Mouse (Mus musculus) kidney, adult 9 months (tissue): ENCODE data around the gene Ctrc.

Source experiments
- DNase-seq: peaks from one replicate; pipeline ENCODE4 v3.0.0; 2022

Gene Ctrc

DNA sequence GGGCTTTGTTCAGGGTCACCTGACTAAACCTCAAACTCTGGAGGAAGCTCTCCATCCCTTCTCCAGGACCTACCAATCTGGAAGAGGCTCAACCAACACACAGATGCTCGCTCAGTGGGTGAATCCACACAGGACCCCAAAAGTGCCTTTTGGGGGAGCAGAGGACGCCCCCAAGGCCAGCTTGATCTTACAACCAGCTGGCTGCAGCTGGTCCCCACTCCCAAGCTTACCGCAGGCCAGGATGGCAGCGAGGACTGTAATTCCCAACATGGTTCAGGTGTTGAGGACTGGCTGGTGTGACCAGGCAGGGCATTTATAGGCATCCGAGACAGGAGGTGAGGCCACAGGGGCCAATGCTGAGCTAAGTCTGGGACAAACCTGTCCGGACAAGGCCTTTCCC lies at the start of gene Ctrc:
TSS of gene Ctrc (minus strand) at position 361 of the 400 bp plus-strand sequence.
- DNase-seq = no peak

DNA sequence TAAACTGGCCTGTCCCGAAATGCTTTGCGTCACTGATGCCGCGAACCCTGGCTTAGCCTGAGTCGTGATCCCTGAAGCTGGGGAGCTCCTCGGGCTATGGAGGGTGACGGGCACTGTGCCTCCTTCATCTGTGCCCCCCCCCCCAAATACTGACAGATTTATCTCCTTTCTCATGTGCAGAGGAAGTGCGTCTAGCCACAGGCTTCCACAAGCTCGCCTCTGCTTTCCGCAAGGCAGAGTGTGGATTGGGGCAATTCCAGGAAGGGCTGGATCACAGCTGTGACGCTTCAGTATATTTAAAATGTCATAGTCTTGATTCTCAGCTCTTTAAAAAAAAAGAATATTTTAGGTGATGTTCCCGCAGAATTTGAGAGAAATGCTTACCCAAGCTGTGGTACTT lies 49.6 kb upstream of the Ctrc start:
- no peak for DNase-seq

DNA sequence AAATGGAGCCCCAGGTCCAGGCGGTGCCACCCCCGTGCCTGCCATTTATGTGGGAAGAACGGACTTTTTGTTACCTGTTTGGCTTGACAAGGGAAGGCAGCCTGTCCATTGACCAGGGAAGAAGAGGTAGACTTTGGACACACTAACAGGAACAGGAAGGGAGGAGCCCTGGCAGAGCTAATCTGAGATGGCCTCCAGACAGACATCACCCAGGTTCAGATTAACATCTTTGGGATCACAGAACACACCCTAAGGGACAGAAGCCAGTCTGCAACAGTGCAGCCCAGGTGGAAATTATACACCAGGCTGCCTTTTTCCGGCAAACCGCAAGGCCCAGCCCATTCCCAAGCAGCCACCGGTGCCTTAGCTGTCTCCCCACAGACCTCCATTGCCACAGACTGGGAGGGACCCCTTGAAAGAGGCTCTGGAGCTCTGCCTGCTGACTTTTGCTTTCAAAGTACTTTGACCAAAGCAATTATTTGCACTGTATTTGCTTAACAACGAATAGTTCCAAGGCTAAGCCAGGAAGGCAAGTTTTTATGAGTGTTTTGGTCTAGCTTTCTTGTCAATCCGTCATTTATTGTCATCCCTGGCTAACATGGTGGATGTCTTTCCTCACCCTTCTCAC lies 47.1 kb upstream of the Ctrc start:
- DNase-seq = no peak

DNA sequence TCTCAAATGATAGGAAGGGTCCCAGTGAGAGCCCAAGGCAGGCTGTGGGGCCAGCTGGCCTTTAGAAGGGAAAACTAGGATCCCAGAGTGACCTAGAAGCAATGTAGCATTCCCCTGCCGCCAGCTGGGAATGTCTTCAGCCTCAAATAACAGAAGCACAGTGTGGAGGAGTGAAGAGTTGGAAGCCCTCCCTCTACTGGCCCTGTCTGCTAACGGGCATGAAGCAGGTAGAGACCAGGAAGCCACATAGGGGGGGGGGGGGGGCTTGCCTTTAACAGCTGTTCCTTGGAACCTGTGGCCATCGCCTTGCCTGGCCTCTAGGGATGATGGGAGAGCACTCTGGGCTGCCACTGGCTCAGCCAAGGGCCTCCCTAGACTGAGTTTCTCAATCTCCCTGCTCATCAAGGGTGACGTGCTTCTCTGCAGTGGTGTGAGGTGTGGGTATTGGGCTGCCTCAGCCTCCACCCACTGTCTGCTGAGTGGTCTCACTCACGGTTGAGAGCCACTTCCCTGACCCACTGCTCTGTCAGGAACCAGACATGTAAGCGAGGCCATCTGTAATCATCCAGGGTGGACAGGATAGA lies 40.3 kb upstream of the Ctrc start:
- no peak for DNase-seq

DNA sequence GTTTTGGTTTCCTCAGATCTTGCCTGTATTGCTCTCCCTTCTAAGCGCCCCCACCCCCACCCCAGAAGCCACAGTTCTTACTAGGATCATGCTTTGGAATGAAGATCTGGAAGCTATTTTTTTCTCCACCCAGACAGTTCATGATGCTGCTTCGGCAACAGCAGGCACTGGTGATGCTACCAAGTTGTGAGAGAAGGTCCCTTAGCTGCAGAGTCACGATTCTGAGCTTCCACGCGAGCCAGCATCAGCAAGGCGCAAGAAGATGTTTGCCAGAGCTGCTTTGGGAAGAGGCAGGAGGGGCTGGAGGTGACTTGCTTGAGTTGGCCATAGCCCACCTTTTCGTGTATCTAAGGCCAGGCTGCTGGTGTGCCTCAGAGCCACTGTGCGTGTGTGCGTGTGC lies 39.3 kb upstream of the Ctrc start:
- no peak for DNase-seq

DNA sequence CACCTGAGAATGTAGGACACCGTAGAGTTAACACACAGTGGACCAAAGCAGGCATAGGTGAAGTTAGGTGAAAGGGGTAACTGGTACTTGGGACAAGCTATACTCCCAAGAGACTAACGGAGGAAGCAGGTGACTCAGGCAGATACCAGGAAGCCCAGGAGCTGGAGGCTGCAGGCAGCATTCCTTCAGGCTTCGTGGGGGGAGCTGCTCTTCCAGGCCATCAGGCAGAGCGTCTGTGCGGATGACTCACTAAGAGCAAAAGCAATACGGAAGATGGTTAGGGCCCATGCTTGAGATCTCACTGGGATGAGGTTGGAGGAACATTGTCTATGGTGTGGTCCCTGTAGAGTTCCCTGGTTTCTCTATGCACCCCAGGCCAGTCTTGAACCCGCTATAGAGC lies 36.7 kb upstream of the Ctrc start:
- no peak for DNase-seq

DNA sequence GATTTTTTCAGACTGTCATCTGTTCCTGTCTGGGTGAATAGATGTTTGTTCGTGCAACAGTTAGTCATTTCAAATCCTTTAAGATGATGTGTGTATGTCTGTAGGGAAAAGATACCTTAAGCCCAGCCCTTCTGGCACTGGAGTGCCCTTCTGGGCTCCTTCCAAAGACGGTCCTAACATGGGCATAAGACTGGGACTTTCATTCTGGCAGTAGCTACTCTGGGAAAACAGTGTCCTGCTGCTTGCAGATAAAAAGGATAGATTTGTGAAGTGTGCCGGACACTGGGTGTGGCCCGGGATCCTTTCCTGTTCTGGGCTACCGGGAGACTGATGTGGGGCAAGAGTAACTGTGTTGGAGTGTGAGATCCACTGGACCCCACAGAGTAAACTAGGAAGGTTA lies 35.8 kb upstream of the Ctrc start:
- no peak for DNase-seq

DNA sequence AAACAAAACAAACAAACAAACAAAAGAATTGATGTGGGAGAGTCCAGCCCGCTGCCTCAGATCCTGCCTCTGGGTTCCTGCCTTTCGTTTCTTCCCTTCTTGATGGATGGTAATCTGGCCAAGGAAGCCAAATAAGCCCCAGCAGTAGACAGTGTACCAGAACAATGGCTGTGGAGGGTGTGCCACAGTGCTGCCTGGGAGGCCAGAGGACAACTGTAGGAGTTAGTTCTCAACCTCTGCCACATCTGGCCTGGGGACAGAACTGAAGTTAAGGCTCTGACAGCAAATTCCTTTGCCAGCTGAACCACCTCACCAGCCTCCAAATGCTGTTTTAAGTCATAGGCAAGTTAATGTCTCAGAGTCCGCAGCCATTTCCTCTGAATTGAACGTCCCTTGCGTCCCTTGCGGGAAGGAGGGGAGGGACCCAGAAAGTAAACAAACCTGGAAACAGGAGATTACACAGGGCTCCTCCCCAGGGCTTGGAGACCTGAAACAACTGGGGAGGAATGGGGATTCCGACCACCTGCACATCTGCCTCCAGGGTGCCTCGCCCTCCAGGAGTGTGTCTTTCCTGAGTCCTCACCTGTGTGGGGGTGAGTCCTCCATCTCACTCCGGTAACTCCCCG lies 35.2 kb upstream of the Ctrc start:
- DNase-seq = no peak

DNA sequence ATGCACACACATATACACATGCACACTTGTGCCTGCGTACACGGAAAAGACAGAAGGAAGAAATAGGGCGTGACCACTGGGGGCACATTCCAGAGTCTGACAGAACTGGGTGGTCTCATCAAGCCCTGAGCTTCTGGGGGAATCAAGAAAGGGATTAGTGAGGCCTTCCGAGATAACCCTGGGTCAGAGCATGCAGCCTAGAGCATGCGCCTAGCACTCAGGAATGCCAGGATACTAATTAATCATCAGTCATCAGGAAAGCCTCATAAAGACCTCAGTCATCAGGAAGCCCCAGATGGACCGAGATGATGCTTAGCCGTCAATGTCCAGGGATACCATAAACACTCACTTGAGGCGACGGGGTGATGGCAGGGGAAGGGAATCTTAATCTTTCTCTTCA lies 33.7 kb upstream of the Ctrc start:
- DNase-seq = no peak

DNA sequence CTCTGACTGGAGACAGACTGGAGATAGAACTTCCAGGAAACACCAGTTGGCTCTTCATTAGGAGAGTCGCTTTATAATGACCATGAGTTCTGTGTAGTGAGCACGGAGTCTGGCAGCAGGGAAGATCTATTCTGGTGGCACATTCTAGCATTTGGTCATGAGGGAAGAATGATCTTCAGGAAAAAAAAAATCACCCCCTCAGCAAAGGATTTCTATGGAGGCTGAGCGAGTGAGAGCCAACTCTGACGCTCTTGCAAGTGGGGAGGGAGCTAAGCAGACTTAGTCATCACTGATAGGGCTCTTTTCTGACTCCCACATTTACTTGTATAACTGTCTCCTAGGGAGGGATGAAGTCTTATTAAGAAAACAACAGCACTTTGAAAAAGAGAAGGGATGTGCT lies 32.9 kb upstream of the Ctrc start:
- DNase-seq = no peak

DNA sequence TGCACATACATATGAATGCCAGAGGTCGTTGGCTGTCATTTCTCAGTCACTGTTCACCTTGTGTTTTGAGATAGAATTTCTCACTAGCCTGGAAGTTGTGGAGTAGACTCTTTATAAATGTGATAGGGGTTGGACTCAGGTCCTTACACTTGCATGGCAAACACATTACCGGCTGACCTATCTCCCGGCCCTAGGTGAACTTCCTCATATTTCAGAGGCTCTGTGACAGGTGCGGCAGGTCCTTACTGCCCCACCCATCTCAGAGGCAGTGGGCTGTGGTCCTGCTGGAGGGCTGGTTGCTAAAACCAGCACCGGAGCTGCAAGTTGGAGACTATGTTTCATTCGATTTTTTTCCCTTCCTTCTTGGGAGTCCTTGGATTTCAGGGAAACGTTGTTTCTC lies 32.5 kb upstream of the Ctrc start:
- no peak for DNase-seq

DNA sequence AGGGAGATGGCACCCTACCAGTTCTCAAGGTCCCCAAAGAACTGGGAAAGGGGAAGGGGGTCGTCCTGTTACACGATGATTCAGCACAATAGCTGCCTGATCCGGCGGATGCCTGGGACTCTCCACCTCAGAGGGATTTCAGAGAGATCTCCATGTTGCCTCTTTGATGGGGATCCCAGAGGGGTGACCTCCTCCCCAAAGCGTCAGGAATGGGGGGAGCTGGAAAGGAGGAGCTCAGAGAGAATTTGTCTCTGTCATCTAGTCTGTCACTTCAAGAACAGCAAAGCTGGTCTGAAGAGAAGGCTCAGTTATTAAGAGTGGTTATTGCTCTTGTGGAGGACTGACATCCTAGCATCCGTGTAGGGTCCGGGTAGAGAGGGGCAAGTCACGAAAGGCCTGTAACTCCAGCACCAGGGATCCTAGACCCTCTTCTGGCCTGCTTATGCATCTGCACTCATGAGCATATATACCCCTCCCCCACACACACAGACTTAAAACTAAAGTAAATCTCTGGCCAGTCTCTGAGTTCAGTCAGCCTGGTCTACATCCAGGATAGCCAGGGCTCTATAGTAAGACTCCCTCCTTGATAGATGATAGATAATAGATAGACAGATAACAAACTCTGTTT lies 29.4 kb upstream of the Ctrc start:
- DNase-seq = no peak

DNA sequence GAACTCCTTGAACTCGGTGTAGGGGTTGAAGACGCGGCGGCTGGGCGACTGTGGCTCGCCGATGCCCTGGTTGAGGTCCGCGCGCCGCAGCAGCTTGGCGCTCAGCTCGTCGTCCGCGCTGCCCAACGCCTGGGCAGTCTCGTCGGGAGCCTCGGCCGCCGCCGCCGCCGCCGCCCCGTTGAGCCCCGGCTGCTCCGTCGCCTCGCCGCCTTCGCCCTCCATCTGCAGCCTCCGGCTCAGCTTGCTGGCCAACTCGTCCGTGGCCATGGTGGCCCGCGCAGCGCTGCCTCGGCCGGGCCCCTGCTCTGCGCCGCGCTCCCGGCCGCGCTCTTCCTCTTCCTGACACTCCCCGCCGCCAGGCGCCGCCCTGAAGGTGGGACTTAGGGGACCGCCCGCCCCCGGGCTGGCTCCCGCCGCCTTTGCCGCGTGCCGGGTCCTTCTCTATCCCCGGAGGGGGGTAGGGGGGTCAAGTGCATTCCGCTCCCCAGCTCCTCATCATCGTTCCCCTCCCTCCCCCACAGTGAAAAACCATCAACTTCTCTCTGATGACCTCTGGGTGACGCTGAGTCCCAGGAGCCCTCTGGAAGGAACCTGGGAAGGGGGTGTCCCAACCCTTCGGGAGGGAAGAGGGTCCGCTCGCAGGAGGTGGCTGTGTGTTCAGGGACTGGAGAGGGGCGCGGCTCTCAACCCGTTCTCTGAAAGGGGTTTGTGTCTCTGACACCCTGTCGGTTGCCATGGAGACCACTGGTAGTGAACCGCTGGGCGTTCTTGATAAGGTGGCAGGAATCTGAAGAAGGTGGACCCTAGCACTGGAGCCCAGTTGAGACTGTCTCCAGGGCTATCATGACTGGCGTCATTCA lies 28.7 kb upstream of the Ctrc start, which contains the start of gene Efhd2:
TSS of gene Efhd2 (minus strand) at position 320 of the 860 bp plus-strand sequence.
- DNase-seq = peak; percentile 75

DNA sequence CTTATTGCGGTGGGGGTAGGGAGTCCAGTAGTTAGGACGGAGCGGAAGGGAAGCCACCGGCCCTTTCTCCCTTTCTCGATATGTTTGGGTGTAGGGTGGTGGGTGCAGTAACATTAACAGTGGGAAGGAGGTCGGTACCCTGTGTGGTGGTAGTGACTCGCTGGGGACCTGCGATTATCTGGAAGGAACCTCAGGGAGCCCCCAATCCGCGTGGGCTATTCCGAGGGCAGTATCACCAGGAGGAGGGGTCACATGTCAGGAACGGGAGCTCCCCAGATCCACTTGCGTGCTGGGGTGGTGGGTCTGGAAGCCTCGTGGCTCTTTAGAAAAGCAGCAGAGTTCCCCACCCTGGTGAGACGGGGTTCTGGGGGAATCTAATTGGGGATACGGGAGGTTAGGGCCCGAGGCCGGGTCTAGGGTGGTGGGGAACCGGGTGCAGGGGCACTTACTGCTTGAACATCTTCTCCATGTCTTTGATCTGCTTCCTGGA lies 28.0 kb upstream of the Ctrc start:
- no peak for DNase-seq

DNA sequence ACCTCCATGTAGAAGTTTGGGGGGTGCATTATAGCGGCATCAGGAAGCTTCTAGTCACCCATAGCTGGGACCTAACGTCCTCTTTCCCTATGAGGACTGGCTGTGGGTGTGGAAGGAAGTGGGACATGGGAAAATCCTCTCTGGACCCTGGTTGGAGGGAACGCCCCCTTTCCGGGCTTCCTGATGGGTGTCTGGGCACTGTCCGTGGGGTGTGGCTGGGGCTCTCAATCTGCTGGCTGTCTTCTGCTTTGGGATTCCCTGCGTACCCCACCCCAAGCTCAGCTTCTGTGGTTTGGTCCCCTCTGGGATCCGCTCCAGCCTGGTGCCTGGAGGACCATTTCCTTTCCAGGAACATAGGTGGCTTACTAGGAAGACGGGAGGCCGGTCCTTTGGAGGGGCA lies 26.8 kb upstream of the Ctrc start:
- DNase-seq = no peak

DNA sequence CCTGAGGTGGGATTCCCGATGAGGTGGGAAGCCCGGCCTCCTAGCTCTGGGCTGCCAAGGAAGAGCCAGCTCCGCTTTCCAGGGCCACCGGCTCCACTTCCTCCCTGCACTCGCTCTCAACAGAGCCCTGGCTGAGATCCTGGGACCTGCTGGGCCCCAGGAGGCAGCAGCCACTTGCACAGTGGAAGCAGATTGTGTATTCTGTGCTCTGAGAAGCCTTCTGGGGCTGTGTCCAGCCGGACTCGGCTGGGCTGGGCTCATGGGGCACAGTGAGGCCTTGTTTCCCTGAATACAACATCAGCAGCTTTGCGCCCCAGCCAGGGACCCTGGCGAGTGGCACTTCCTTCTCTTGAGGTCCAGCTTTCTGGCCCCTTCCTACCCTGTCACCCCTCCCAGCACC lies 25.8 kb upstream of the Ctrc start:
- no peak for DNase-seq

DNA sequence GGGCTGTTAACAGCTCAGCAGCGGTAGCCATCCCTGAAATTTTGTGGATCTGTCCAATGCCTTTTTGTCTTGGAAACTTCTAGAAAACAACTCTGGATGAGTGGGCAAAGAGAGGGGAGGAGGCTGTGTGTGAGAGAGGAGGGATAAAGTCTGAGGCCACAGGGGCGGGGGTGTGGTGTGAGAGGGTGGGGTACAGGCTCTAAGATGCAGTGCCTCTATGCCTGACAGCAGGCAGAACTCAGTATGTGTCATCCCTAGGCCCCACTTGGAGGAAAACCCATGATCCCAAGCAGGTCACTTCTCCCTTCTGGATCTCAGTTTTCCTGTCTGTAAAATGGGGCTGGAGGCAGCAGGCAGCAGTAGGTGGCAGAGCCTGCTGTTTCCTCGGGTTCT lies 25.2 kb upstream of the Ctrc start:
- no peak for DNase-seq

DNA sequence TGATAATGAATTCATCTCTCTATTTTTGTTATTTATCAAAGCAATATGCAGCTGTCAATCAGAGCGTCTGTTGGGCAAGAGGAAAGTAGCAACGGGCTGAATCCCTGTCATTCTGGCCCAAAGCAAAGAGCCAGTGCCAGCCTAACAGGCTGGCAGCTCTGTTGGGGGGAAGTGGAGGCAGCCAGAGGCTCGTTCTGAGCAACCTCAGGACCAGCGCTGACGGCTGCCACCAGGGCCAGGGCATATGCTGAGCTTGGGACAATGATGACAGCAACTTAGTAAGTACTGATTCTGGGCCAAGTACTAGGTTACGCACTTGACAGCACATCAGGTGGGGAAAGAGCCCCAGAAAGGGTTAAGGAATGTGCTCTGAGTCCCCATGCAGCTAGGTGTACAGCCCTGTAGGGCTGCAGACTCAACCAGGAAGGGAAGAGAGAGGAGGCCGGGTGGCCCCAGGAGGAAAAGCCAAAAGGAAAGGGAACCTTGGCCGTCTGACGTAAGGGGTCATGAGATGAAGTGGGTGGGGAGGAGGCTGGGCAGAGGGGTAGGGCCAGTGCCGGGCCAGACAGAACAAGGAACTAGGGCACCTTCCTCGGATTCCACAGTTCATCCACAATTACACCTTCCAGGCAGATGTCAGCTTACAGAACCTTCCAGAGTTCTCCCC lies 24.6 kb upstream of the Ctrc start:
- peak; percentile 82 for DNase-seq

DNA sequence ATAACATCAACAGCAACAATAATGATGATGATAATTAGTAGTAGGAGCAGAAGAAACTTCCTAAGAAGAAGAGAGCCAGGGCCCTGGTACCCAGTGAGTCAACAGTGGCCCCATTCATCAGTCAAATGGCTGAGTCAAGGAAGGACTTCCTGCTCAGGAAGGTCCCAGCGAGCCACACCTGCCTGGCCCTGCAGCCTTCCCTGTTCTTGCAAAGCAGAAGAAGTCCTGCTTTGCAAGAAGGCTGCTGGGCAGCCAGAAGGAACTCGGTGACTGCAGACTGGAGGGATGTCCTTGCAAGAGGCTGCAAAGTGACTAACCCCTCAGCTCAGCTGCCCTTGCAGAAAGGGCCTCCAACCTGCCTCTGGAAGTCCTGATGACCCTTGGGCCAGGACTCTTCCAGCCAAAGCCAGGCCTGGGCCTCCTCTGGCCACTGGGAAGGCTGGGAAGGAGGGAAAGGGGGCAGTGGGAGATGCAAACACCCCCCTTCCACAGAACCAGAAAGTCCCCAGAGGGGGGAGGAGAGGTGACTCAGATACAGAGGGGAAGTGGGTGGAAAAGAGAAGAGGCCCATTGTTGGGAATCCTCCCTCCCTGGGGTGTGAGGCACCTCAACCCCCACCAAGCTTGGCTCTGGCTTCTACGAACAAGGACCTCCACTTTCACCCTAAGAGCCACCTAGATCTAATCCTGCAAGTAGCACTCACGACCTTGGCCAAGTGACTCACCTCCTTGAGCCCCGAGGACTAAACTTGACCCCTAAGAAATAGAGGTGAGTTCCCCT lies 23.5 kb upstream of the Ctrc start:
- no peak for DNase-seq

DNA sequence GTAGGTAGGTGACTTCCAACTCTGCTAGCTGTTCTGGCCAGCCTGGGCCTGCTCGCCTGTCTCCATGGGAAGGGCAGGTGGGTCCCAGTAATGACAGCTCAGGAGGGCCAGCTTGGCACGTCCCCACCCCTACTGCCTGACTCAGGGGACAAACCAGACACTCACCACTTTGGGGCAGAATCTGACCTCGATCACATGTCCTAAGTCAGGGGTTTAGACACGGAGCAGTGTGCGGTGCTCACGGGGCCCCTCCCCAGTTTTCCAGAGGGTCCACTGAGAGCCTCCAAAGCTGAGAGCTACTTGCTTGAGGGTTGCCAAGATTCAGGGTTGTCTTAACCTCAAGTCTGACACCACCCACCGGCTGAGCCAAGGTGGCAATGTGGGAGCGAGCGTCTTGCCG lies 21.9 kb upstream of the Ctrc start:
- DNase-seq = no peak

DNA sequence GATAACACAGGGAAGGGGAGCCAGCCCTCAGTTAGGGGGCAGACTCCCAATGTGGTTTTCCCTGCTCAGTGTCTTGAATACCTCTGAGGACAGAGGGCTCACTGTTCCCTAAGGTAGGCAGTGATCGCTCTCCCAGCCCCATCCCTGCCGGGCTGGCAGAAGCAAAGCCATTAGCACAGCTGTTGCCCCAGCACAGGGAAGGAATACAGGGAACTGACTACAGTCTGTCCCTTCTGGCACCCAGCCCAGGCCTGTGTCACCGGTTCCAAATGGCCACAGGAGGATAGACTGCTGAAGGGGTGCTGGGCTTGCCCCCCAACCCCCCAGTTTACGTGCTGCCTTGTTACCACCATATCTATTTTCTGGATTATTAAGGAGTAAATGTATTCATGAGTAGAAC lies 21.3 kb upstream of the Ctrc start:
- DNase-seq = no peak
